ENCODE assay signal across 25 mouse cellular contexts in the genomic region with DNA sequence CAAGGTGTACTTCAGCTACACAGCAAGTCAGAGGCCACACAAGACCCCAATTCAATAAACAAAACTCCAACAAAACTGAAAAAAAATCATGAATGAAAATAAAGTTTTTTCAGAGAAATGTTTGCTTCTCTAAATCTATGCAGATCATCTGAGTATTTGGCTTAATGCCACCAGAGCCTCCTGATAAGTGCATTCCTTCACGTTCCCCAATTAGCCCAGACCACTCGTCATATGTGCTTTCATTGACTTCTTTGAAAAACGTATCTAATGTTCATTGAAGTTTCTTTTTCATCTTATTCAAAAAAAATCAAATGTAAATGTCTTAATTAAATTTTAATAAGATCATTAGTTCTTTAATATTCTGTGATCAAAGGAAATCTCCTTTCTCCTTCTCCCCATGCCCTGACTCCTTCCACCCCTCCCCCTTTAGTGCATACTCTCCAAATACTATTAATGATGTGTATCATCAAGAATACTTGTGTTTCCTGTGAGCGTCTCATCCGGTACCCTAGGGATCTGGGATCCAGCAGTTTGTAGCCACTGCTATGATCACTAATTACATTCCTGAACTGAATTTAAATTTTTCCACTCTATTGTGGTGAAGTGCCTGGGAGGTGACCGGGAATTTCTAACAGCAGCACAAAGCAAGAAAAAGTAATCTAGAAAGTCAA.
DNase-seq lines count a peak whose midpoint lies in the region; ATAC-seq and TF ChIP-seq lines count a peak whose summit lies in the region.
"Had no signal": no experiment of that assay in that cellular context is flagged by ENCODE, and none has a peak within 500 bp of the region (broad histone marks: within the 10 kb centered on the region; RNA-seq: fewer than 3 reads in every experiment).

No protein-coding gene starts in this region.

- no peak for TF ChIP-seq CTCF in midbrain, postnatal 0 days (IDR thresholded peaks at IDR 0.05)

- H3K9ac ChIP-seq in forebrain, embryonic 11.5 days (ENCODE audit: low read length), result no peak overlapping the region
- no peak overlapping the region for H3K9ac ChIP-seq in forebrain, embryonic 15.5 days (replicated peaks)
- no peak overlapping the region for H3K9ac ChIP-seq in hindbrain, embryonic 14.5 days
- H3K9ac ChIP-seq in hindbrain, embryonic 11.5 days (ENCODE audit: low read depth, low read length), result no peak overlapping the region
- no peak overlapping the region for H3K9ac ChIP-seq in midbrain, embryonic 12.5 days (replicated peaks)
- H3K9ac ChIP-seq in midbrain, postnatal 0 days (replicated peaks; ENCODE audit: low read length, poor library complexity, severe bottlenecking), result no peak overlapping the region
- H3K9ac ChIP-seq: embryonic facial prominence, embryonic 15.5 days; heart, embryonic 13.5 days; limb, embryonic 12.5 days; liver, embryonic 15.5 days; lung, embryonic 14.5 days had no signal

- H3K4me1 ChIP-seq in forebrain, embryonic 11.5 days (replicated peaks; ENCODE audit: control insufficient read depth, insufficient read depth, low read length), result no peaks in the 10 kb centered on the region
- H3K4me1 ChIP-seq in forebrain, embryonic 15.5 days, result no peaks in the 10 kb centered on the region
- no peaks in the 10 kb centered on the region for H3K4me1 ChIP-seq in hindbrain, embryonic 14.5 days (replicated peaks; ENCODE audit: control insufficient read depth, insufficient read depth, low read length)
- H3K4me1 ChIP-seq in hindbrain, embryonic 11.5 days (replicated peaks; ENCODE audit: control insufficient read depth, insufficient read depth, low read length), result no peaks in the 10 kb centered on the region
- no peaks in the 10 kb centered on the region for H3K4me1 ChIP-seq in midbrain, embryonic 12.5 days
- H3K4me1 ChIP-seq in midbrain, postnatal 0 days (ENCODE audit: insufficient read depth, low read length), result no peaks in the 10 kb centered on the region
- H3K4me1 ChIP-seq: embryonic facial prominence, embryonic 15.5 days; heart, embryonic 13.5 days; limb, embryonic 12.5 days; liver, embryonic 15.5 days had no signal

- no peaks in the 10 kb centered on the region for H3K27me3 ChIP-seq in forebrain, embryonic 11.5 days (ENCODE audit: control insufficient read depth, insufficient read depth, low read length)
- no peaks in the 10 kb centered on the region for H3K27me3 ChIP-seq in forebrain, embryonic 15.5 days
- H3K27me3 ChIP-seq in hindbrain, embryonic 14.5 days (ENCODE audit: control insufficient read depth, insufficient read depth, low read length), result no peaks in the 10 kb centered on the region
- no peaks in the 10 kb centered on the region for H3K27me3 ChIP-seq in hindbrain, embryonic 11.5 days (ENCODE audit: control insufficient read depth, insufficient read depth, low read length)
- H3K27me3 ChIP-seq in midbrain, embryonic 12.5 days, result no peaks in the 10 kb centered on the region
- no peaks in the 10 kb centered on the region for H3K27me3 ChIP-seq in midbrain, postnatal 0 days (ENCODE audit: insufficient read depth, low read length)
- H3K27me3 ChIP-seq: embryonic facial prominence, embryonic 15.5 days; heart, embryonic 13.5 days; limb, embryonic 12.5 days; liver, embryonic 15.5 days; Patski had no signal

- no peak overlapping the region for H3K4me3 ChIP-seq in forebrain, embryonic 11.5 days (ENCODE audit: low read depth, low read length)
- H3K4me3 ChIP-seq in forebrain, embryonic 15.5 days, result no peak overlapping the region
- H3K4me3 ChIP-seq in hindbrain, embryonic 14.5 days (replicated peaks; ENCODE audit: low read length), result no peak overlapping the region
- H3K4me3 ChIP-seq in hindbrain, embryonic 11.5 days (ENCODE audit: low read depth, low read length), result no peak overlapping the region
- H3K4me3 ChIP-seq in midbrain, embryonic 12.5 days, result no peak overlapping the region
- H3K4me3 ChIP-seq in midbrain, postnatal 0 days (ENCODE audit: low read depth, low read length), result no peak overlapping the region
- H3K4me3 ChIP-seq: embryonic facial prominence, embryonic 15.5 days; gastrocnemius, adult 2 months; heart, adult 2 months; heart, embryonic 13.5 days; limb, embryonic 12.5 days; liver, embryonic 15.5 days had no signal

- WGBS in forebrain, embryonic 11.5 days, result 67% methylated on average over 6 of the region's 6 CpGs
- WGBS in forebrain, embryonic 15.5 days, result 36% methylated on average over 6 of the region's 6 CpGs
- 61% methylated on average over 6 of the region's 6 CpGs for WGBS in hindbrain, embryonic 14.5 days
- 87% methylated on average over 6 of the region's 6 CpGs for WGBS in hindbrain, embryonic 11.5 days
- WGBS in midbrain, embryonic 12.5 days, result 75% methylated on average over 6 of the region's 6 CpGs
- 52% methylated on average over 6 of the region's 6 CpGs for WGBS in midbrain, postnatal 0 days

- DNase-seq in forebrain, embryonic 11.5 days (ENCODE audit: low spot score), result no peak
- peak; percentile 33 for DNase-seq in hindbrain, embryonic 14.5 days (ENCODE audit: low spot score)
- DNase-seq in hindbrain, embryonic 11.5 days (ENCODE audit: low spot score), result no peak
- DNase-seq in midbrain, postnatal 0 days (ENCODE audit: low spot score), result peak; percentile 4
- no peak for DNase-seq in spleen, postnatal 36 days (ENCODE audit: low spot score in 2 of 2)
- DNase-seq: adrenal gland, postnatal 10 days; cerebellum, adult 18-20 months; cerebellum, postnatal 10 days; gastrocnemius, adult 2 months; heart, adult 2 months; heart, postnatal 10 days; kidney, adult 11 months; kidney, postnatal 25 days; lung, embryonic 14.5 days; lung, postnatal 14 days; thymus, postnatal 4 days had no signal

- no peaks in the 10 kb centered on the region for H3K36me3 ChIP-seq in forebrain, embryonic 11.5 days (ENCODE audit: control insufficient read depth, insufficient read depth, low read length)
- H3K36me3 ChIP-seq in forebrain, embryonic 15.5 days, result no peaks in the 10 kb centered on the region
- no peaks in the 10 kb centered on the region for H3K36me3 ChIP-seq in hindbrain, embryonic 14.5 days (replicated peaks; ENCODE audit: control insufficient read depth, insufficient read depth)
- H3K36me3 ChIP-seq in hindbrain, embryonic 11.5 days (ENCODE audit: control insufficient read depth, insufficient read depth, low read length), result no peaks in the 10 kb centered on the region
- no peaks in the 10 kb centered on the region for H3K36me3 ChIP-seq in midbrain, embryonic 12.5 days
- no peaks in the 10 kb centered on the region for H3K36me3 ChIP-seq in midbrain, postnatal 0 days (ENCODE audit: insufficient read depth, low read length)
- H3K36me3 ChIP-seq: embryonic facial prominence, embryonic 15.5 days; G1E; heart, embryonic 13.5 days; limb, embryonic 12.5 days; liver, embryonic 15.5 days had no signal

- H3K27ac ChIP-seq in forebrain, embryonic 11.5 days (ENCODE audit: low read depth, low read length), result no peak overlapping the region
- no peak overlapping the region for H3K27ac ChIP-seq in forebrain, embryonic 15.5 days (replicated peaks)
- peak overlapping the region; percentile 11; the same call in 1 of the 2 replicates for H3K27ac ChIP-seq in hindbrain, embryonic 14.5 days
- H3K27ac ChIP-seq in hindbrain, embryonic 11.5 days (ENCODE audit: low read depth, low read length), result no peak overlapping the region
- no peak overlapping the region for H3K27ac ChIP-seq in midbrain, embryonic 12.5 days (replicated peaks)
- H3K27ac ChIP-seq in midbrain, postnatal 0 days (ENCODE audit: low read depth, low read length), result no peak overlapping the region
- H3K27ac ChIP-seq: embryonic facial prominence, embryonic 15.5 days; gastrocnemius, adult 2 months; heart, adult 2 months; heart, embryonic 13.5 days; limb, embryonic 12.5 days; liver, embryonic 15.5 days had no signal

- ATAC-seq in forebrain, embryonic 11.5 days (replicated peaks; ENCODE audit: low FRiP score), result peak; percentile 51
- ATAC-seq in forebrain, embryonic 15.5 days (replicated peaks), result no peak
- ATAC-seq in hindbrain, embryonic 14.5 days (ENCODE audit: low FRiP score), result peak; percentile 71
- no peak for ATAC-seq in hindbrain, embryonic 11.5 days (ENCODE audit: low FRiP score)
- peak; percentile 76 for ATAC-seq in midbrain, embryonic 12.5 days (ENCODE audit: low FRiP score, low read depth)
- ATAC-seq in midbrain, postnatal 0 days (ENCODE audit: low FRiP score), result 0 out of 2 replicates have a peak, but pooled peaks have one; percentile 47
- ATAC-seq: inflammation-experienced regulatory T-cells, adult 6 months; Patski had no signal

- no peaks in the 10 kb centered on the region for H3K9me3 ChIP-seq in forebrain, embryonic 11.5 days (ENCODE audit: control insufficient read depth, low read length)
- no peaks in the 10 kb centered on the region for H3K9me3 ChIP-seq in forebrain, embryonic 15.5 days
- H3K9me3 ChIP-seq in hindbrain, embryonic 14.5 days (ENCODE audit: control insufficient read depth, low read length), result no peaks in the 10 kb centered on the region
- H3K9me3 ChIP-seq in hindbrain, embryonic 11.5 days (ENCODE audit: control insufficient read depth, low read length), result no peaks in the 10 kb centered on the region
- no peaks in the 10 kb centered on the region for H3K9me3 ChIP-seq in midbrain, embryonic 12.5 days
- no peaks in the 10 kb centered on the region for H3K9me3 ChIP-seq in midbrain, postnatal 0 days (ENCODE audit: low read length)
- H3K9me3 ChIP-seq: embryonic facial prominence, embryonic 15.5 days; G1E; heart, embryonic 13.5 days; limb, embryonic 12.5 days; liver, embryonic 15.5 days had no signal

- H3K4me2 ChIP-seq in forebrain, embryonic 11.5 days (ENCODE audit: low read depth, low read length, severe bottlenecking), result no peak overlapping the region
- H3K4me2 ChIP-seq in forebrain, embryonic 15.5 days (replicated peaks), result no peak overlapping the region
- no peak overlapping the region for H3K4me2 ChIP-seq in hindbrain, embryonic 14.5 days (replicated peaks)
- no peak overlapping the region for H3K4me2 ChIP-seq in hindbrain, embryonic 11.5 days (replicated peaks; ENCODE audit: low read depth, low read length)
- no peak overlapping the region for H3K4me2 ChIP-seq in midbrain, embryonic 12.5 days (replicated peaks)
- H3K4me2 ChIP-seq in midbrain, postnatal 0 days (ENCODE audit: low read depth, low read length, poor library complexity, severe bottlenecking), result no peak overlapping the region
- H3K4me2 ChIP-seq: embryonic facial prominence, embryonic 15.5 days; heart, embryonic 13.5 days; limb, embryonic 12.5 days; liver, embryonic 15.5 days; lung, embryonic 14.5 days had no signal

Comparison
In these comparisons a context has a peak if more than half of its experiments do, and no peak if none do; other contexts are left out.
1. ATAC-seq: peak in forebrain, embryonic 11.5 days (single experiment), hindbrain, embryonic 14.5 days (single experiment), midbrain, embryonic 12.5 days (single experiment) and midbrain, postnatal 0 days (single experiment); none in forebrain, embryonic 15.5 days (single experiment) and hindbrain, embryonic 11.5 days (single experiment).
2. DNase-seq: peak in hindbrain, embryonic 14.5 days (single experiment) and midbrain, postnatal 0 days (single experiment); none in forebrain, embryonic 11.5 days (single experiment), hindbrain, embryonic 11.5 days (single experiment) and spleen, postnatal 36 days (0 of 2).